Mouse (Mus musculus): ENCODE measurements around the gene Tmem45b.

Tmem45b gene

DNA sequence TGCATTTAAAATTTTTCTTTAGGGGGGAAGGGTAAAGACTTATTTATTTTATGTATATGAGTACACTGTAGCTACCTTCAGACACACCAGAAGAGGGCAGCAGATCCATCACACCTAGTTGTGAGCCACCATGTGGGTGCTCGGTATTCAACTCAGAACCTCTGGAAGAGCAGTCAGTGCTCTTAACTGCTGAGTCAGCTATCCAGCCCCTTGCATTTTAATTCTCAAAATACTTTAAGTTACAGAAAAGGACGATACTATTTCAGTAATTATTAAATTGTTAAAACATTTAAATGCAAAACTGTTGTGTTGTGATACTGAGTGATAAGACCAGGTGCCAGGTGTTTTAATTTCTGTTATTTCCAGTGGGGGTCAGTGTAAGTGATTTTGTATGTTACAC, 60.0 kb downstream of the Tmem45b start:
- 66% methylated on average over 2 of the region's 2 CpGs for WGBS

DNA sequence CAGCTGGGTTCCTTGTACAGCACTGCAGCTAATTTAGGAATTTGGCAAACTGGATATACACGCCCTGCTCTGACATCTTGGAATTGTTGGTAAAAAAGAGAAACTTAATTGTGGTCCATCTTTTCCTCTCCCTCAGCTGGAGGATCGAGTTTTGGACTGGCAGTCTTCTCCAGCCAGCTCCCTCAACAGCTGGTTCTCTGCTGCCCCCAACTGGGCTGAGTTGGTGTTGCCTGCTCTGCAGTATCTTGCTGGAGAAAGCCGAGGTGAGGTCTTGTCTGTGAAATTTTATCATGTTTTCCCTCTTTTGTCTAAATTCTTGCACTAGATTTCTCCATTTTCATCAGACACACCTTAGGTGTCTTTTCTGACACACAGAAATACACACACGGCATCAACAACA, 63.8 kb downstream of the Tmem45b start:
- WGBS = 29% methylated on average over 4 of the region's 4 CpGs

DNA sequence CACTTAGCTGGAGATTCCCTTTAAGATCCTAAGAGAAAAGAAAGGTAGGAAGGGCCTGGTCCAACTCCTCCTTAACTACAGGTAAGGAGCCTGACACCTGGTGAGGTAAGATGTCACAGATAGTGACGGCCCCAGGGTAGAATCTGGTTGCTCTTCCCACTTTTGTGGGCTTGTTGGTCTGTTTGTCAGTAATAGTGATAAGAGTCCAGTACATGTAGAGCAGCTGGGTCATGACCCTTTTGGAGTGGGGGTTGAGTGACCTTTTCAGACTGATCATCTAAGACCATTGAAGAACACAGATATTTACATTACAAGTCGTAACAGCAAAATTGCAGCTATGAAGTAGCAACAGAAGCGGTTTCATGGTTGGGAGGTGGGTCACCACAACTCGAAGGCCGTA, 77.1 kb downstream of the Tmem45b start:
- WGBS = 88% methylated on average over 5 of the region's 5 CpGs

DNA sequence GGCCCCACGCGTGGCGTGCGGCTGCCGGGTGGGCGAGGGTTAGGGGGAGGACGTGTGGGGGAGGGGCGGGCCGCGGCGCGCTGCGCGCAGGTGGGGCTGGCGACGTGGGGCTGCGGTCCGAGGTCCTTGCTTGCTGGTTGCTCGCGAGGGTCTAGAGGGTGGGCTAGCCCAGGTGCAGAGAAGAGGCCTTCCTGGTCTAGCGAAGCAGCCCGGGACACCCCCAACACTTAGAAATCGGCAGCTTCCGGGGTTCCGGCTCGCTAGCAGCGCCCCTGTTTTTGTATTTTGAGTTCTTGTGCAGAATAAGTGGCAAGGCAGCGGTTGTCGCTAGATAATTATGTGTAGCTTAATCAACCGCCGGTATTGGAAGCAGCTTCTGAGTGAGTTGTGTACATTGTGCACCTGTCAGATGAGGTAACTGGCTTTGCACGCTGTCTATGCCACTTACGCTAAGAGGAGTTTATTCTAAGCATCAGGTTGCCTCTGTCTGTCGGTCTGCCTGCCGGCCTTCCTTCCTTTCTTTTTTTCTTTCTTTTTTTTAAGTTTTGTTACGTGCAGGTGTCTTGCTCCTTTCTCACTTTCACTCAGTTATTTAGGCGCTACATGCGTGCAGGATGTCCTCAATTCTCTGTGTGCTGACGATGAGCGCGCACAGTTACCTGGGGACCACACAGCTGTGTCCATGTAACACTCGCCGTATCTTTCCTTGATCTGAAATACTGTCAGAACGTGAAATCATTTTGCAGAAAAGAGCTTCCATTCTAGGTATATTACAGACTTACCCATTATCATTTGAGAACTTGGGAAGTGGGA, 77.7 kb downstream of the Tmem45b start:
- WGBS = 6% methylated on average over 44 of the region's 44 CpGs

DNA sequence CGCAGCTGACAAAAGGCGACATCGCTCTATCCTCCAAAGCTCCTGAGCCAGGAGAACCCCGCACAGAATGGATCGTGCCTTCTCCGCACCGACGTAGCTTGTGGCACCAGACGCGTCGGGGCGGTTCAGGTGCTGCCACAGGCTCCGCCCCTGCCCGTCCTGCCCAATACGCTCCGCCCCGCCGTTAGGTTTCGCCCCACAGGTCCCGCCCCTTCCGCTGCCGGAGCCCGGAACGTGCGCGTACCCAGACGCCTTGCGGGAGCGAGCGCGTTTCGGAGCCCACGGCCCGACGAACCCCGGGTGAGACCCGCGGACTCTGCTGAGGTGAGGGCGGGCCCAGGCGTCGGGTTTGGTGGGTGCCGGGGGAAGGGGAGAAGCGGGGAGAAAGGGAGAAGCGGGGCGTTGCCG, 78.3 kb downstream of the Tmem45b start, which contains the start of gene Nfrkb:
TSS of gene Nfrkb (plus strand) at position 246 of the 408 bp plus-strand sequence.
- under 1% methylated on average over 44 of the region's 46 CpGs for WGBS

DNA sequence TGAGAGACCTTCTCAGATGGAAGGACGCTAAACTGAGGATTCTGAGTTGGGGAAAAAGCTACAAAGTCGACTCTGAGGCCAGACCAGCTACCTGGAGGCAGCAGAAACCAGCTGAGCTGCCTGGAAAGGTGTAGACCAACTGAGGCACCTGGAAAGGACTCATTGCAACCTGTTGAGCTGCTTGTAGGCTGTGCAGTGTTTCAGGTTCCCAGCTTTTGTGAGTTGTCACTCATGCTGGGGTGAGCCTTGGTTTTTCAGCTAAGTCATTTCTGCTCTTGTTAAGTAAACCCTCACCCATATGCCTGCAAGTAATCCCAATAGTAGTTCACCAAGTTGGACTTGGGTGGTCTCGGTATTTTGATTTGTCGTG, 78.8 kb downstream of the Tmem45b start:
- 15% methylated on average over 4 of the region's 4 CpGs for WGBS

DNA sequence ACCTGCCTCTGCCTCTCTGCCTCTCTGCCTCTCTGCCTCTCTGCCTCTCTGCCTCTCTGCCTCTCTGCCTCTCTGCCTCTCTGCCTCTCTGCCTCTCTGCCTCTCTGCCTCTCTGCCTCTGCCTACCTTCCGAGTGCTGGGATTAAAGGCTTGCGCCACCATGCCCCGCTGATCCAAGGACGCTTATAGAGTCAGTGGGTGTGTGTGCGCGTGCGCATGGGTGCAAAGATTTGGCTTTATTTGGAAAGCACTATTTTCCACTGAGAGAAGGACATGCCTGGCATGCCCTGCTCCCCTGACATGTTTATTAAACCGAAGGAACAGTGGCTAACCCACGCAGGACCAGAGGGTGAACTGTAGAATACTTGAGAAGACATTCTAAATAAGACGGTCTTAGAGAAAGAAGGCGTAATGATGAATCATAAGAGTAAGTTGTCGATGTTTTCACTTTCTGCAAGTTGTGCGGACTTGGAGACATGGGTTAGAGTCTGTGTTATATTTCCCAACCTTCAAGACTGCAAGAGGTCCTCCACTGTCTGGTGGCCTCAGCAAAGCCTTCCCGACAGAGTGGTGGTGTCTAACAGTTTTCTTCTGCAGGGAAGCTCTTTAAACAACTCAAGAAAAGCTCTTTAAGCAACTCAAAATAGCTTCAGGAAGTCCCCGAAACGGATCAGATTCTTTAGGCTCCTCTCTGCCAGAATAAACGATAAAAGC, 79.3 kb downstream of the Tmem45b start:
- 60% methylated on average over 17 of the region's 17 CpGs for WGBS
